Mouse (Mus musculus) heart, embryonic 15.5 days (tissue): ENCODE results near the gene Sgpp2. TPM values are rescaled to one million over a fixed set of nuclear protein-coding genes. Genes with fewer than 3 reads are reported as not detected.

Experiments
- ATAC-seq: fragments of 200-750 bp; cut with Nextera tagmentation; replicated peaks from 2 replicates; pipeline ENCODE4 v1.8.0; 2017; ENCODE audit warnings: low read depth, moderate TSS enrichment; ENCODE audit not compliant: insufficient number of reproducible peaks, insufficient read depth, low FRiP score
- H3K27ac ChIP-seq: fragments of 300-500 bp; sonication (generic); 2 replicates; pipeline ENCODE4 v1.5.1; 2015; ENCODE audit warnings: mild to moderate bottlenecking, inconsistent platforms
- H3K27me3 ChIP-seq: fragments of 300-500 bp; sonication (generic); 2 replicates; pipeline ENCODE4 v1.6.1; 2015; ENCODE audit warnings: inconsistent platforms
- H3K36me3 ChIP-seq: fragments of 300-500 bp; sonication (generic); 2 replicates; pipeline ENCODE4 v1.6.1; 2015; ENCODE audit warnings: mild to moderate bottlenecking, inconsistent platforms
- H3K4me1 ChIP-seq: fragments of 300-500 bp; sonication (generic); replicated peaks from 2 replicates; pipeline ENCODE4 v1.6.1; 2015; ENCODE audit warnings: inconsistent platforms
- H3K4me2 ChIP-seq: fragments of 300-500 bp; sonication (generic); 2 replicates; pipeline ENCODE4 v1.6.1; 2015; ENCODE audit warnings: inconsistent platforms, mild to moderate bottlenecking, moderate library complexity
- H3K4me3 ChIP-seq: fragments of 300-500 bp; sonication (generic); 2 replicates; pipeline ENCODE4 v1.5.1; 2015; ENCODE audit warnings: mild to moderate bottlenecking, inconsistent platforms
- H3K9ac ChIP-seq: fragments of 300-500 bp; sonication (generic); 2 replicates; pipeline ENCODE4 v1.6.1; 2015; ENCODE audit warnings: mild to moderate bottlenecking, inconsistent platforms
- H3K9me3 ChIP-seq: fragments of 300-500 bp; sonication (generic); replicated peaks from 2 replicates; pipeline ENCODE4 v1.6.1; 2016; ENCODE audit warnings: inconsistent platforms
- WGBS: fragments of 180-500 bp; shearing (Covaris S2); methylation state at CpG from one replicate; pipeline ENCODE4 v1.1.7; 2015; ENCODE audit warnings: mixed read lengths; 5-methylcytosine and 5-hydroxymethylcytosine counted together
- polyA plus RNA-seq: library from polyadenylated mRNA; unstranded; fragments of >200 nt; fragmentation: Nextera tagmentation; extraction: Ambion mirVana; gene quantifications from 2 replicates; pipeline ENCODE4 v1.2.1, GENCODE M21; 2015

The Sgpp2 gene
- polyA plus RNA-seq, 1 experiment from 2014 or later: 0.25 TPM

GRCm38 (mm10) chr1:78370121-78370520 lies 60.0 kb downstream of the Sgpp2 start:
- H3K4me3 ChIP-seq: no peak overlapping the region
- WGBS: 53% methylated on average over 6 of the region's 6 CpGs
- ATAC-seq: no peak

DNA sequence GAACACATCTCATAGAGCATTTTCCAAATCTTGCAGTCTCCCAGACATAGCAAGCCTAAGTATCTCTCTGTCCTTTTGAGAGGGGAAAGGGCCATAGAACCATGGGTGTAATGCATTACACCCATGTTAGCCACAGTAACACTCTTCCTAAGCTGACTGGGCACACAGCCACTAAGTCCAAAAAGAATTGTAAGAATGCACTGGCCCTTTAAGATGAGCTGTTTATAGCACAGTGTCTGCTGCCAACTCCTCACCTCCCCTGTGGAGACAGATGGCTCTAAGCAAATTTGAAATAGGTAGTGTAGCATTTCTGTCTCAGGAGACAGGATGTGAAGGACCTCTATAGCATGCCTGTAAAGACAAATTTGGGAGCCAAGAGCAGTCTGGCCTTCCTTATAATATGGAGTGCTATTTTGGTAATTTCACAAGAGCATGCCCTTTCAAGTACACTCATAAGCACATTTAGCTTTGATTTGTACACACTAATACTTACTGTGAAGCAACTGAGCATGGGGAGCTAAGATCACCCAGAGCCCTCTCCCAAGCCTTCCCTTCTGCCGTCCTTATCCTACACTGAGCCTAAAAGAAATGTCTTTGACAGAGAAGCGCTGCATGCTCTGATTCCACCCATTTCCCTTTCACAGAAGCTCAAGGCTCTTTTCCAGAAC lies 61.6 kb downstream of the Sgpp2 start:
- Histone ChIP-seq H3K27me3 (no peaks in the 10 kb centered on the region), H3K4me3 (no peak overlapping the region), H3K4me1 (peaks cover 13% of the 10 kb centered on the region), H3K9me3 (no peaks in the 10 kb centered on the region), H3K4me2 (no peak overlapping the region), H3K27ac (peak overlapping the region; percentile 83), H3K9ac (no peak overlapping the region), H3K36me3 (no peaks in the 10 kb centered on the region)
- peak; percentile 85 for ATAC-seq
- WGBS: 67% methylated on average over 2 of the region's 2 CpGs

More at GRCm38 (mm10) chr1:78370121-78370520, 60.0 kb downstream of the Sgpp2 start:
- Histone ChIP-seq H3K4me1 (peaks cover 13% of the 10 kb centered on the region), H3K4me2 (no peak overlapping the region), H3K9me3 (no peaks in the 10 kb centered on the region), H3K9ac (no peak overlapping the region), H3K36me3 (no peaks in the 10 kb centered on the region), H3K27ac (no peak overlapping the region), H3K27me3 (no peaks in the 10 kb centered on the region)

DNA sequence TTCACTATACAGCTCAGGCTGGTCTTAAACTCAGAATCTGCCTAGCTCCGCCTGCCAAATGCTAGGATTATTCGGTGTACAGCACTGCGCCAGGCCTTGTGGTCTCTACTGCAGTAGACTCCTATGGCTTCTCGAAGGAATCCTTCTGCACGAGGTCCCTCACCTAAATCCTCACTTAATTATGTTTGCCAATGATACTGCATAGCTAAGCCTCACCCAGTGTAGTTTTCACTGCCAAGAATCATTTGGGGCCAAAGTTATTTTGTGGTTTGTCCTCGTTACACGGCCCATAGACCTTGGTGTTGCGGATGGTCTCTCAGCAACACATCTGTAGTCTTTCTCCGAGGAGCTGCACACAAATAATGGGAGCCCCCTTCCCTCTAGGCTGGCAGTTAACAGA lies 62.2 kb downstream of the Sgpp2 start:
- Histone ChIP-seq H3K27ac (peak overlapping the region; percentile 83), H3K4me3 (no peak overlapping the region), H3K9me3 (no peaks in the 10 kb centered on the region), H3K4me2 (no peak overlapping the region), H3K4me1 (peaks cover 13% of the 10 kb centered on the region), H3K36me3 (no peaks in the 10 kb centered on the region), H3K9ac (no peak overlapping the region), H3K27me3 (no peaks in the 10 kb centered on the region)
- ATAC-seq: no peak
- 89% methylated on average over 9 of the region's 9 CpGs for WGBS

DNA sequence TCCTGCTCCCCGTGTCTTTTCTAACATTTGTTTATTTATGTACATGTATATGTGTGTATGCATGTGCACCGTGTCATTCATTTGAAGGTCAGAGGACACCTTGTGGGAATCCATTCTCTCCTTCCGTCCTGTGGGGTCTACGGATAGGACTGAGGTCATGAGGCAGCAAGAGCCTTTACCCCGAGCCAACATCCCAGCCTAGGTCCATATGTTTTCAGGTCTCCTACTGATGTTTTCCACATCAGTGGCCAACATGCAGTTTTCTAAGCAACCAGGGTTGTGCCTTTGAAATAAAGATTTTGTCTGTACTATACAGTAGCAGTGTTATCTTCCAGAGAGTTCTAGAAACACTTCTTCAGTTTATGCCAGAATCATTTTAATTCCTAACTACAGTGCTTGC lies 63.7 kb downstream of the Sgpp2 start:
- ATAC-seq: no peak
- Histone ChIP-seq H3K27me3 (no peaks in the 10 kb centered on the region), H3K4me3 (no peak overlapping the region), H3K36me3 (no peaks in the 10 kb centered on the region), H3K4me1 (peaks cover 13% of the 10 kb centered on the region), H3K27ac (no peak overlapping the region), H3K9me3 (no peaks in the 10 kb centered on the region), H3K9ac (no peak overlapping the region), H3K4me2 (no peak overlapping the region)
- 83% methylated on average over 5 of the region's 5 CpGs for WGBS

DNA sequence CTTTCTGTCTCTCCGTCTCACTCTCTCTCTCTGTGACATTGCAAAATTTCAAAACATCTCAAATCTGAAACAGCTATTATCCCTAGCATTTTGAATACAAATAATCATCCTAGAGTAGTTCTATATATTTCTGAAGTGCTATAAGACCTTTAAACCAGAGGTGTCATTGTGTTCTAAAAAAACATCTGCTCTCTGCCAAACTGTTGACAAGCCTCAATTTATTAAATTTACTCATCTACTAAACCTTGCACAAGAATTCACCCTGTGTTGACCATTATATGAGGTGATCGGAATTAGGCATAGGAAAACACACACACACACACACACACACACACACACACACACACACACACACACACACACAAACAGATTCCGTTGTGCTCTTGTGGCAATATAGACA lies 64.9 kb downstream of the Sgpp2 start:
- Histone ChIP-seq H3K9ac (no peak overlapping the region), H3K9me3 (no peaks in the 10 kb centered on the region), H3K36me3 (no peaks in the 10 kb centered on the region), H3K4me3 (no peak overlapping the region), H3K27me3 (no peaks in the 10 kb centered on the region), H3K4me2 (no peak overlapping the region), H3K4me1 (peaks cover 13% of the 10 kb centered on the region), H3K27ac (no peak overlapping the region)
- WGBS: 86% methylated on average over 3 of the region's 3 CpGs
- ATAC-seq: no peak

DNA sequence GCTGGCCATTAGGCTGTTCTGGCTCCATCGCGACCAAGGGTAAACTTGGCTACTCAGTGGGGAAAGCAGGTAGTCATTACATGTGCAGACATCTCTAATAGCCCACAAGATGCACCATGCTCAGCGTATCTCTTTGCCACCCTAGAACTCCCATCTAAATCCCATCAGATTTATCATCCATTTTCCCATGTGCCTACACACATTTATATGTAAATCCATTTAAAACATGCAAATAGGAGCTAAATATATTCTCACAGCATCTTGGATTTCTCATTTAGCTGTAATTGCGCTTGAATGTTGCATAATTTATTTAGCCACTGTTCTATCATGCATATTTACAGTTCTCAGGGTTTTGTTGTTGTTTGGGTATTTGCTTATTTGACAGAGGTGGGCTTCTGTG lies 70.8 kb downstream of the Sgpp2 start:
- WGBS: 86% methylated on average over 4 of the region's 4 CpGs
- H3K4me2 ChIP-seq: no peak overlapping the region
- H3K4me3 ChIP-seq: no peak overlapping the region
- H3K27me3 ChIP-seq: no peaks in the 10 kb centered on the region
- ATAC-seq: no peak
- no peaks in the 10 kb centered on the region for H3K9me3 ChIP-seq
- H3K36me3 ChIP-seq: no peaks in the 10 kb centered on the region
- no peak overlapping the region for H3K27ac ChIP-seq
- no peak overlapping the region for H3K9ac ChIP-seq
- no peaks in the 10 kb centered on the region for H3K4me1 ChIP-seq

DNA sequence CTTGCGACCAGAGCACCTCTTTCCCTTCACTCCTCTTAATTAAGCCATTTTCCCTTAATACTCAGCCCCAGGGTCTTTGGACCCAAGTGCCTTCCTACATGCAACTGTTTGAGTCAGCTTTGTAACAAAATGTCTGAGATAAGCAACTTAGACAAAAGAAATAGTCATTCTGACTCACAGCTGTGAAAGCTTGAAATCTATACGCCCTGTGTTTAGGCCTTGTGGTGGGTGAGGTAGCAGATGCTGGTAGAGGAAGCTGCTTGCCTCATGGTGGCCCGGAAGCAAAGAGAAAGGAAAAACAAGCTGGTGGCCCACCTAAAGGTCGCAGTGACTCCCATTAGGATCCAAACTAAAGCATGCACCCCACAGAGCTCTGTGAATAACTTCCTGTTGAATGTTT lies 77.7 kb downstream of the Sgpp2 start:
- WGBS: 69% methylated on average over 4 of the region's 4 CpGs
- ATAC-seq: no peak
- Histone ChIP-seq H3K9me3 (no peaks in the 10 kb centered on the region), H3K27me3 (no peaks in the 10 kb centered on the region), H3K27ac (no peak overlapping the region), H3K4me1 (no peaks in the 10 kb centered on the region), H3K4me3 (no peak overlapping the region), H3K4me2 (no peak overlapping the region), H3K9ac (no peak overlapping the region), H3K36me3 (no peaks in the 10 kb centered on the region)

DNA sequence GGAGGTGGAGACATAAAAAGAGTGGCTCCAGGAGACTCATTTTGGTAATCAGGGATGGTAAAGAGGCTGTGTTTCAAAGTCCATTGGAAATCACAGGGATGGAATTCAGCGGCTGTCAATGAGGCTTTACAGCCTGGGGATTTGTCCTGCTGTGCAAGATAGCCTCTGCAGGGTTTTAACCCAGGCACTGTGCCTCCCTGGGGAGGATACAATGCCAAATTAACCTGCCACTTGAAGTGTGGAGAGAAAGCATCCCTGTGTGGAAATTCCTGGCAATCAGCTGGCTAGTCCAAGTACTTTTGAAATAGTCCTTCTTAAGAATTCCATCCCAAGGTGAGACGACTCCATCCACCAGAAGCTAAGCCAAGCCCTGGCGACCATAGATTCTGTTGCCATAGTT lies 78.7 kb downstream of the Sgpp2 start:
- ATAC-seq: no peak
- Histone ChIP-seq H3K9me3 (no peaks in the 10 kb centered on the region), H3K4me3 (no peak overlapping the region), H3K4me2 (no peak overlapping the region), H3K9ac (no peak overlapping the region), H3K4me1 (no peaks in the 10 kb centered on the region), H3K27me3 (no peaks in the 10 kb centered on the region), H3K36me3 (no peaks in the 10 kb centered on the region), H3K27ac (no peak overlapping the region)
- WGBS: 24% methylated on average over 3 of the region's 3 CpGs

- WGBS: 71% methylated on average over 8 of the region's 8 CpGs
- H3K9ac ChIP-seq: no peak overlapping the region
- H3K4me1 ChIP-seq: peaks cover 17% of the 10 kb centered on the region
These were observed 85.1 kb downstream of the Sgpp2 start for GRCm38 (mm10) chr1:78395191-78395735.

GRCm38 (mm10) chr1:78395737-78396136 lies 85.6 kb downstream of the Sgpp2 start:
- Histone ChIP-seq H3K27ac (no peak overlapping the region), H3K4me1 (peaks cover 17% of the 10 kb centered on the region), H3K4me3 (no peak overlapping the region), H3K9ac (no peak overlapping the region), H3K27me3 (no peaks in the 10 kb centered on the region), H3K4me2 (no peak overlapping the region), H3K9me3 (no peaks in the 10 kb centered on the region), H3K36me3 (no peaks in the 10 kb centered on the region)
- WGBS: 55% methylated on average over 6 of the region's 6 CpGs
- ATAC-seq: no peak

More at GRCm38 (mm10) chr1:78395191-78395735, 85.1 kb downstream of the Sgpp2 start:
- H3K27ac ChIP-seq: no peak overlapping the region
- no peaks in the 10 kb centered on the region for H3K36me3 ChIP-seq
- H3K27me3 ChIP-seq: no peaks in the 10 kb centered on the region
- no peak for ATAC-seq
- H3K4me2 ChIP-seq: no peak overlapping the region
- H3K9me3 ChIP-seq: no peaks in the 10 kb centered on the region
- H3K4me3 ChIP-seq: no peak overlapping the region

DNA sequence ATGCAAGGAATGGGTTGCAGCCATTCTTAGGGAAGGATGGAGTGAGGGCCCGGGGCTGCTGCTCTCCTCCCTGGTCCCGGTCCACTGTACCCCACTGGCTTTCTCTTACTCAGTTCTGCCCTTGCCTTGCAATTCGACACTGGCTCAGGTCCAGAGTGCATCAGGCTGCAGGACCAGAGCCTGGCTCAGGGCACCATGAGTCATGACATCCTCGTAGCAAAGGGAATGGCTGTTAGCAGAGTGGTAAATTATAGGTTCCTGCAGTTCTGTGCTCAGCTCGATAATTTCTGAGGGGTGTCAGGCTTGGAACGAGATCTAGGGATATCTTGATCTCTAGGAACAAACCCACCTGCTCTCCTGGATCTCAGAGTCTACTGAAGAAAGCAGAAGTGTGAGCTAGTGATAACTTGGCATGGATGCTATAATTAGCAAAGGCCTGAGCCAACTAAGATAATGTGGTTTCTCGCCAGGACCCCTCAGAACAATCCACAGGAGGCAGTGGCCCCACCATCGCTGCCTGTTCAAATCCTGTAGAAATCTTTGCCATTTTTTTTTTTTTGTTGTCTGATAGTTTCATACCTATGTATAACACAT lies 86.3 kb downstream of the Sgpp2 start:
- H3K4me1 ChIP-seq: peaks cover 17% of the 10 kb centered on the region
- no peak for ATAC-seq
- H3K9ac ChIP-seq: no peak overlapping the region
- no peaks in the 10 kb centered on the region for H3K9me3 ChIP-seq
- 0 out of 2 replicates have a peak overlapping the region, but pooled peaks have one; percentile 4 for H3K4me2 ChIP-seq
- H3K36me3 ChIP-seq: no peaks in the 10 kb centered on the region
- 0 out of 2 replicates have a peak overlapping the region, but pooled peaks have one; percentile 13 for H3K27ac ChIP-seq
- no peaks in the 10 kb centered on the region for H3K27me3 ChIP-seq
- WGBS: 26% methylated on average over 8 of the region's 8 CpGs
- no peak overlapping the region for H3K4me3 ChIP-seq

- Histone ChIP-seq H3K4me2 (no peak overlapping the region), H3K27ac (no peak overlapping the region), H3K9me3 (no peaks in the 10 kb centered on the region), H3K9ac (no peak overlapping the region), H3K27me3 (no peaks in the 10 kb centered on the region), H3K36me3 (no peaks in the 10 kb centered on the region), H3K4me3 (no peak overlapping the region), H3K4me1 (peaks cover 17% of the 10 kb centered on the region)
- 52% methylated on average over 3 of the region's 3 CpGs for WGBS
- ATAC-seq: no peak
These were observed 89.6 kb downstream of the Sgpp2 start for GRCm38 (mm10) chr1:78399755-78400154.
